Mouse (Mus musculus): ENCODE measurements at regions not wholly inside any gene's neighbourhood (a gene's known extent, or its start where the extent isn't known, plus 50 kb on each side); places are given as distances from the start of the nearest gene placed in this dataset.

- TF ChIP-seq POLR2A (IDR thresholded peaks at IDR 0.05; ENCODE audit: insufficient read depth, low read length) (no peak), CTCF (IDR thresholded peaks at IDR 0.05; ENCODE audit: low read depth, low read length) (no peak), EP300 (IDR thresholded peaks at IDR 0.05; ENCODE audit: insufficient read depth, low read depth, low read length) (no peak)
Measured at GRCm38 (mm10) chr10:96737972-96738371, 121.2 kb downstream of the Btg1 start.
